Mouse (Mus musculus) 3T3-L1 (cell line): ENCODE results near the gene Slc39a5.

Experiments
- DNase-seq: peaks from one replicate; pipeline ENCODE4 v3.0.0-alpha.2; 2015; ENCODE audit warnings: low read depth, low spot score

The Slc39a5 gene

DNA sequence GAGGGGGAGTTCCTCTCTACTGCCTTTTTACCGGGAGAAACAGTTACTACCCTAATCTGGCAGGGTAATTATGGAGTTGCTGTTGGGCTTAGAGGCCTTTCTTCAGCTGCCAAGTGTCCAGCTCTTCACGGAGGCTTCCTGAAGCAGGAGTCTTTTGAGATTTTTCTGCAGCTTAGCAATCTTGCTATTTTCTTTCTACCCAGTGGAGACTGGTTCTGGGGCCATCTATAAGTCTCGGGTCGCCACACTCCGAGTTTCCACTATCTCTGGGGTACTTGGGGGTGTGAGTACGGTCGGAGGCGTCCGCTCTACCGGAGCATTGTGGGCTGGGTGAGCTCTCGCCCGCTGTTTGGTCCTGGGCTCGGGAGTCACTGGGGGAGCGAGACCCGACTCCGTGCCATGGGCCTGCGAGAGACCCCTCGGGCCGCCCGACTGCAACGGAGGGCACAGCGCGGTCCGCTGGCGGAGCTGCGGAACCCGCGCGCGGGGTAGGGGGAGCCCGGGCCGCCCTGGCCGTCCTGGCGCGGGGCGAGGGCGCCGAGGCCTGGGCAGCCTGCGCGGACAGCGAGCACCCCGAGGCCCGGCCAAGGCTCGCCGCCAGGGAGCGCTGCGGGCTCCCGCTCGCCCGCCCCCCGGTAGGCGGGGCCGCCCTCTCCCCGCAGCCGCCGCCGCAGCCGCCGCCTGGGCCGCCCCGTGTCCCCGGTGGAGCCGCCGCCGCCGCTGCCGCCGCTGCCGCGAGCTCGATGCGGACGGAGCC, 24.4 kb downstream of the Slc39a5 start, which contains the start of gene Ankrd52:
Ankrd52 (plus strand) TSS at position 661 of the 757 bp plus-strand sequence.
- peak; percentile 64 for DNase-seq

- no peak for DNase-seq
Observed at GRCm38 (mm10) chr10:128376099-128376454, 25.0 kb downstream of the Slc39a5 start.

DNA sequence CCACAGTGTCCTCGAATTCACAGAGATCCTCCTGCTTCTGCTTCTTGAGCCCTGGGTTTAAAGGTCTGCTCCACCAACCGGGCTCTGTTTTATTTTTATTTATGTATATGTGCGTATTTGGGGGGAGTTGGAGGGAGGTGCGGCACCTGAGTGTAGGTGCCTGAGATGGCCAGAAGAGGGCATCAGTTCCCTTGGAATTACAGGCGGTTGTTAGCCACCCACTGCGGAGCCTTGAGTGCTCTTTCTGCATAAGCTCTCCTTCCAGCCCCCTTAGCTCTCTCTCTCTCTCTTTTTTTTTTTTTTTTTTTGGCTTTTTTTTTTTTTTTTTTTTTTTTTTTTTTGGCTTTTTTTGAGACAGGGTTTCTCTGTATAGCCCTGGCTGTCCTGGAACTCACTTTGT, 26.6 kb downstream of the Slc39a5 start:
- DNase-seq = no peak

DNA sequence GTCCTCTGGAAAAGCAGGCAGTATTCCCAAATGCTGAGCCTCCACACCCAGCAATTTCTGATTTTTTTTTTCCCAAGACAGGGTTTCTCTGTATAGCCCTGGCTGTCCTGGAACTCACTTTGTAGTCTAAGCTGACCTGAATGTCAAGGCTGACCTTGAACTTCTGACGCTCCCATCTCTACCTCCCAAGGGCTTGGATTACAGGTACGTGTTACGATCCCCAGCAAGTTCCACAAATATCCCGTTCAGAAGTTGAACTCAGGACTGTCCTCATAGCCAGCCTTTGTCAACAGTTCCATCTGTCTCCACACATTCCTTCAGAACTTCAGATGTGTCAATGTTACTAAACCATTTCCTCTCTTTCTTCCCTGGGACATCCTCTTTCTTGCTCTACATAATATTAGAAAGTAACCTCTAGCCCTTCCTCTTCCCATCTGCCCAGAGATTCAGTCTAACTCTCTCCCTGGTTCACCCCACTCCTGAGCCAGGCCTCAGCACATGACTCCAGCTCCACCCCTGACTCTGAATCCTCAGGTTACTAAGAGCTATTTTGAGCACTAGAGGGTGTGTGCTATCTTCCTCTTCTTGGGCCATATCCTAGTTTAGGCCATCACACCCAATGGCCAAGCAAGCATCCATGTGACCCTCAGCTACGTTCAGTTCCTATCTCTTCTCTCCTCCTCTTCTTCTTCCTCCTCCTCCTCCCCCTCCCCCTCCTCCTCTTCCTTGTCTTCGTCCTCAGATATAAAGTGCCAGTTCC, 27.9 kb downstream of the Slc39a5 start:
- DNase-seq = peak; percentile 47

- no peak for DNase-seq
Observed at GRCm38 (mm10) chr10:128372142-128372541, 28.9 kb downstream of the Slc39a5 start.

DNA sequence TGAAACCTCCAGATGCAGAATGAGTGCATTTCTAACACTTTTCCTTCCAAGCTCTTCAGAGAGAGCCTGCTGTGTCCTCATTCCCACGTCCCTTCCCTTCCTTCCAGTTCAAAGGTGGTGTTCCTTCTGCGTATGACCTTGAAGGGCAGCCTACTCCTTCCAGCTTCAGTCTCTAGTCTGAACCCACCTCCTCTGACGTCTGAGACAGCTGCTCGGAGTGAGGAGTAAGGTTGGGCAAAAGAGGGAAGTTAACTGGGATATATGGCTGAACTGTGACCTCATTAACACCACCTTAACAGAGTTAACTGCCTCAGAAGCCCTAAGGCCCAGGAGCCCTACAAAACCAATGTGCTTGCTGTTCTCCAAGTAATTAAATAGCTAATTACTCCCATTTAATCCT, 30.4 kb downstream of the Slc39a5 start:
- no peak for DNase-seq

GRCm38 (mm10) chr10:128370021-128370420, 31.0 kb downstream of the Slc39a5 start:
- DNase-seq = no peak

- DNase-seq = no peak
Observed at GRCm38 (mm10) chr10:128369599-128369998, 31.4 kb downstream of the Slc39a5 start.

- DNase-seq = no peak
Observed at GRCm38 (mm10) chr10:128369218-128369543, 31.8 kb downstream of the Slc39a5 start.

DNA sequence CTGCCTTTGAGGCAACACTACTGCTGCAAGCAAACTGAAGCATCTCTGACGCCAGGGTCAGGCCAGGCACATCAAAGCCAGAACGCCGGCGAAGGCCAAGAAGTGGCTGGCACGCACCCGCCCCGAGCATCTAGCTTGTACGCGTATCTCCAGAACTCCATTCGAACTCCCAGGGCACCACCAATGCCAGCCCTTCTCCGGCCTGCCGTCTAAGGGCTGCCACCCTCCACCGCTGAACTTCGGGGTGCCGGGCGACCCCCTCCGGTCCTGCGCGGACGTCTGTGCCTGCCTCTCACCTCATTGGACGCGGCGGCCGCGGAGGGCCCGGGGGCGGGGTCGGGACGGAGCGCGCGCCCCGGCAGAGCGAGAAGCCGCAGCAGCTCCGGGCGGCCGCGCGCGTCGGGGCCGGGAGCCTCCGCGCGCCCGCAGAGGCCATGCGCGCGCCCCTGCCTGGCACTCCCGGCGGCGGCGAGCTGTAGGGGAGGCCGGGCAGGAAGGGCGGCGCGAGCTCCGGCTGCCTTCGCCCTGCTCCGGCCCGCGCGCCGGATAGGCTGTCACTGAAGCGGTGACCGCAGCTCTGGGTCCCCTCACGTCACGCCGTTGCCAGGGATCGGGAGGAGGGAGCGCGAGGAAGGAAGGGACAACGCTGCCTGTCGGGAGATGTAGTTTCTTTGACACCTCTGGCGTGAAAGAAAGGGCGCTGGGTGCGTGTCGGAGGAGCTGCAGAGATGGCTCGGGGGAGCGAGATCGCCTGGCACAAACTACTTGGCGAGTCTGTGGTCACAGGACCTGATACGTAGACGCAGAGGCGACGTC, 32.4 kb downstream of the Slc39a5 start, which contains the start of gene Coq10a:
Coq10a (minus strand) TSS at position 596 of the 816 bp plus-strand sequence.
- peak; percentile 90 for DNase-seq

GRCm38 (mm10) chr10:128367899-128368401, 33.1 kb downstream of the Slc39a5 start:
- DNase-seq = no peak

DNA sequence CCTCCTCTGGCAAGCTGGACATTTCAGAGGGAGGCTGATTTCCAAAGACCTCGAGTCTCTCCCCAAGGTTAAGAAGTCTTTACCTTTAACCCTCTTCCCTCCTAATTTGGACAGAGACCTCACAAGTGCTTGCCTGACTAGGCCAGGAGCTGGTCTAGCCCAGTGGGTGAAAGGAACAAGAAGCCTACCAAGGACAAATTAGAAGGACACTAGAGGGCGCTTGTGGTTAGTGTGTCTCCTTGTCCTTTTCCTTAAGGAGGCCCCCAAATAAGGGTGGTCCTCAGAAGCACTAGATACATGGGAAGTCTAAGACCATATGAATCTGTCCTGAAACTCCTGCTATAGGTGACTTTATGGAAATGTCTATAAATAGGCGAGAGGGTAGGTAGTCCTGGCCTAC, 38.5 kb downstream of the Slc39a5 start:
- peak; percentile 63 for DNase-seq

GRCm38 (mm10) chr10:128361836-128362235, 39.2 kb downstream of the Slc39a5 start:
- DNase-seq = no peak

DNA sequence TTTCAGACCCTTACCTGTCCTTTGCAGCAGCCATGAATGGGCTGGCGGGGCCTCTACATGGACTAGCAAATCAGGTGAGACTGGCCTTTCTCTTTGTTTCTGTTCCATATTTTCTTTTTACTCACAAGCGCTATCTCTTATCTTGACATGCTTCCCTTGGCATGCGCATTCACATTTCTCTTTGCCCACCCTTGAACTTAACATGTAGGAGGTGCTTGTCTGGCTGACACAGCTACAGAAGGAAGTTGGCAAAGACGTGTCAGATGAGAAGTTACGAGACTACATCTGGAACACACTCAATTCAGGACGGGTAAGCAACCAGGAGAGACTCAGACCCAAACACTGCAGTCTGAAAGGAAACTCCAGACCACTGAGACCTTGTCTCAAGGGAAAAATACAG, 41.8 kb downstream of the Slc39a5 start:
- DNase-seq = no peak

DNA sequence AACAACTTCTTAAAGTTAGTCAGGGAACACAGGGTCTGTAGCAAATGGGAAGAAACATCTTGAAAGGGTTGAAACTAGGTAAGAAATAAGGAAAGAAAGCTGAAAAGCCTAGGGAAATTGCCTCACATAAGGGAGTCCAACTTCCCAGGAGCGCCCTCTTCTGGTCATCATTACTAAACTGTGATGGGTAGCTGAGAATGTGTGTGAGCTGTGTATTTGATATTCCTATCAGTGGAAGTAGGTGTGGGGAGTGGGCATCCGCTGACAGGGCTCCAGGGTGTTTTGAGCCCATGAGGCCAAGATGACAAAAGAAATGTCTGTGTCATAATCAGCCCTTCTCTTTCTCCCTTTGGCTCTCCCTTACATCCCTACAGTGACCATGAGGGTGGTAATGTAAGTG, 42.2 kb downstream of the Slc39a5 start:
- peak; percentile 83 for DNase-seq

DNA sequence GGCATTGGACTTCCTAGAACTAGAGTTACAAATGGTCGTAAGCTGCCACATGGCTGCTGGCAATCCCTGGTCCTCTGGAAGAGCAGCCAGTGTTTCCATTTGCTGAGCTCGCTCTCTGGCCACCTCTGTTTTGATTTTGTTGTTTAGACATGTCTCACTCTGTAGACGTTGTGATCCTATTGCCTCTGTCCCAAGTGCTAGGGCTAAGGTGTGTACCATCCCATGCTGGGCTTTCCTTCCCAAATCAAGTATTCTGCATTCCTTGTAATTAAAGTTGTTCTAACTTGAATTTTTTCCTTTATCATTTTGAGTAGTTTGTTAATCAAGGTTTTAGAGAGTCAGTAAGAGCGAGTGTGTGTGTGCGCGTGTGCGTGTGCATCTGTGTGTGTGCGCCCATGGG, 53.5 kb downstream of the Slc39a5 start:
- no peak for DNase-seq
